Mouse (Mus musculus) cerebellum, adult 9-11 months (tissue): ENCODE data around the gene Ddx5.
"Not testable (repeated sequence)": the region's sequence is repeated elsewhere in the genome, so short reads cannot be mapped to it uniquely, and the experiment has no call there.

Source experiments
- DNase-seq: peaks from one replicate; pipeline ENCODE4 v3.0.0; 2022

Ddx5 gene

GRCm38 (mm10) chr11:106788026-106788774 lies 785 bp downstream of the Ddx5 start:
- peak; percentile 99 for DNase-seq

GRCm38 (mm10) chr11:106787131-106788025 lies 1.6 kb downstream of the Ddx5 start:
- peak; percentile 90 for DNase-seq

DNA sequence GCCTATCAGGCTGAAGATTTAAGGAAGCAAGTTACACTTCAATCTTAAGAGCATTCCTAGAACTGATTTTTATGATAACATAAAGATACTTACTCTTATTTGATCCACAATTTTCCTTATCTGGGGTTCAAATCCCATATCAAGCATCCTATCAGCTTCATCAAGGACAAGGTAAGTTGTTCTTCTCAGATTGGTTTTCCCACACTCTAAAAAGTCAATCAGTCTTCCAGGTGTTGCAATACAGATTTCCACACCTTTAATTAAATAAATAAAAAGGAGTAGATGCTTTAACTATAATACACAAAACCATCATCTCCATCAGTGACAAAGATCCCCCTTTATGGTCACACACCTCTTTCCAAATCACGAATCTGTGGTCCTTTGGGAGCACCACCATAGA lies 3.9 kb downstream of the Ddx5 start:
- DNase-seq, result no peak

GRCm38 (mm10) chr11:106784476-106784875 lies 4.5 kb downstream of the Ddx5 start:
- DNase-seq, result no peak

- DNase-seq, result no peak
These were observed 5.9 kb downstream of the Ddx5 start for GRCm38 (mm10) chr11:106782841-106783764.

DNA sequence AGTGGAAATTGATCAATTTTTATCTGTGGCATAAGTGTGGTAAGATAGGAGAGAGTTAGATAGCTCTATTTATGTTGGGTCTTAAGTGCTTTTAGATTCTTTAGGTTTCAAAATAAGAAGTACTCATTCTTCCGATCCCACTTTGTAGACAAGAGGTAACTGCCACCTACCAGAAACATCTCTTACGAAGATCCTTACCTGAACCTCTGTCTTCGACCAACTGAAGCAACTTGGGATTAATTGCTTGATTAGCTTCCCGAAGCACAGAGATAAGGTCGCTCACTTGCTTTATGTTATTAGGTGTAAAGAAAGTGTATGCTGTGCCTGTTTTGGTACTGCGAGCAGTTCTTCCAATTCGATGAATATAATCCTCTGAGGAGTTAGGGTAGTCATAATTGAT lies 6.7 kb downstream of the Ddx5 start:
- not testable (repeated sequence) for DNase-seq

- DNase-seq, result no peak
These were observed 8.3 kb downstream of the Ddx5 start for GRCm38 (mm10) chr11:106780590-106781220.

DNA sequence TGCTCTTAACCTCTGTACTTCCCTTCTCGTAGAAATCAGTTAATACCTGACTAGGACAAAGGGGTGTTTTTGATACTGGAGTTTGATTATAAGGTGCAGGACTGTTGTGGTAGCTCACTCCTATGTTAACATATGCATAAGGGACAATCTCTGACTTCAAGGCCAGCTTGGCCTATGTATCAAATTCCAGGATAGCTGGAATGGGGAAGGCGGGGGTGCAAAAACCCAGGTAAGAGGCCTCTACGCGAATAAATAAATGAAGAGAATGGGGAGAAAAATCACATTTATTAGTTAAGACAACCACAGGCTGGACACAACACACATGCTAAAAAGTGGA lies 8.9 kb downstream of the Ddx5 start:
- DNase-seq, result no peak

- DNase-seq, result peak; percentile 91
These were observed 9.4 kb downstream of the Ddx5 start, which contains the start of gene Polg2 for GRCm38 (mm10) chr11:106779388-106780088. Gene Polg2 (minus strand): TSS chr11:106779537.

DNA sequence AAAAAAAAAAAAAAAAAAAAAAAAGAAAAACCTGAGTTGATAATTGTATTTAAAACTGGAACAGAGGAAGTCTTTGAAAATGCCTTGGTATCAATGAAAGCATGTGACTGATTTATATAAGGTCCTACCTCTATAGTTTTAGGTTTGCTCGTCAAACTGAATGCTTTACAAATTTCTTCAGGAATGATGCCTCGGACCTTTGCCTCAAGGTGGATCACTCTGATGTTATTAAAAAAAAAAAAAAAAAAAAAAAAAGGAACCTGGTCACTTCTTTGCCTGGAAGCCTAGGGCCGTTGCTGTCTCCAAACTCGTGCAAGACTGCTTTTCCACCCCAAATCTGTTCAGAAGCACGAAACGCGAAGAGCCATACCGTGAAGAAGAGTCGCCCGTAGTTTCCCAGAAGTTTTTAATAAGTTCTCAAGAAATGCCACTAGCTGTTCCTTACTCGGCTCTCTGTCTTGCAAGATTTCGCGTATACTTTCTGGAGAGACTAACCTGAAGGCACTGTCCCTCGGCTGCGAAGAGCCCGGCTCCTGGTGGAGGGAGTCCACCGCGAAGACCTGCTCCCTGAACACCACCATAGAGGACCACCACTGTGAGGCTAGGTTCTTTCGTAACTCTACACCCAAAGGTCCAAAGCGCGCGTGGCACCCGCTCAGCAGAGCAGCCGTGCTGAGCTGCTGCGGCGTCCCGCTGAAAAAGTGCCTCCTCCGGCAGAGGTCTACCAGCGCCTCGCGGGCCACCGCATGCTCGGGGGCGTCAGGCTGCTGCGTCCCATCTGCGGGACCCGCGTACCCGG lies 10.2 kb downstream of the Ddx5 start:
- no peak for DNase-seq

- DNase-seq, result no peak
These were observed 10.9 kb downstream of the Ddx5 start for GRCm38 (mm10) chr11:106778132-106778531.

GRCm38 (mm10) chr11:106777395-106777794 lies 11.6 kb downstream of the Ddx5 start:
- DNase-seq, result no peak

- no peak for DNase-seq
These were observed 12.0 kb downstream of the Ddx5 start for GRCm38 (mm10) chr11:106776960-106777359.

- no peak for DNase-seq
These were observed 15.9 kb downstream of the Ddx5 start for GRCm38 (mm10) chr11:106773061-106773460.

- DNase-seq, result no peak
These were observed 18.6 kb downstream of the Ddx5 start for GRCm38 (mm10) chr11:106770195-106770974.

GRCm38 (mm10) chr11:106767516-106767915 lies 21.5 kb downstream of the Ddx5 start:
- DNase-seq, result no peak

DNA sequence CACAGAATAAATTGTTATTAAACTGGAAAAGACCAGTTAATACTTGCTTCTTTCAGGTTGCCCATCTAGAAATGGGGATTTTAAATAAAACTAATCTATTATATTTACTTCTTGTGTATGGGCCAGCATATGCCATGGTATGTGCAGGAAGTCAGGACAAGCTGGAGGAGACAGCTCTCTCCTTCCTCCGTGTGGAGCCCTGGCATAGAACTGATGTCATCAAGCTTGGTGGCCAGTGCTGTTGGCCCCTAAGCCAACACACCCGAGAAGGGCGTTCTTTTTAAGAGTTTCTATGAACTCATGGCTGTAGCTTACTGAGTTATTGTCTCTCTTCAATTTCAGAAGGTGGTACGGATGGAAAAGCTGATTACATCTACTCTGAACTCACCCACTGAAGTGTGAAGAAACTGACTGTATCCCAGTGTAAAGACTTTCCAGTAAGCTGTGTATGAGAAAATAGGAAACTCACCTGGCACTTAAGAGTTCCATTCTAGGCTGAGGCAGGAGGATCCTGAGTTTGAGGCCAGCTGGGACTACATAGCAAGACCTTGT lies 22.3 kb downstream of the Ddx5 start:
- DNase-seq, result no peak

GRCm38 (mm10) chr11:106762800-106763185 lies 26.2 kb downstream of the Ddx5 start:
- DNase-seq, result no peak

- no peak for DNase-seq
These were observed 26.7 kb downstream of the Ddx5 start for GRCm38 (mm10) chr11:106762139-106762799.
